Mouse (Mus musculus) ES-Bruce4 (cell line): ENCODE data around the gene Arnt2. TPM values are rescaled to one million over a fixed set of nuclear protein-coding genes. Genes with fewer than 3 reads are reported as not detected.

Source experiments
- H3K27ac ChIP-seq: 2 replicates; pipeline ENCODE4 v1.5.1; 2012; ENCODE audit warnings: low read length, inconsistent platforms; ENCODE audit not compliant: insufficient read depth
- H3K27me3 ChIP-seq: 2 replicates; pipeline ENCODE4 v1.6.1; 2012; ENCODE audit warnings: mild to moderate bottlenecking, low read length, inconsistent platforms; ENCODE audit not compliant: control insufficient read depth, poor library complexity, insufficient read depth, severe bottlenecking
- H3K36me3 ChIP-seq: 2 replicates; pipeline ENCODE4 v1.6.1; 2012; ENCODE audit warnings: inconsistent platforms, mild to moderate bottlenecking, low read length, moderate library complexity; ENCODE audit not compliant: control insufficient read depth, poor library complexity, insufficient read depth, severe bottlenecking
- H3K4me1 ChIP-seq: one replicate; pipeline ENCODE4 v1.8.1; 2011; ENCODE audit warnings: low read length; ENCODE audit not compliant: control insufficient read depth, insufficient read depth
- H3K4me3 ChIP-seq: 2 replicates; pipeline ENCODE4 v1.5.1; 2011; ENCODE audit warnings: low read depth, mild to moderate bottlenecking, low read length
- H3K9ac ChIP-seq: 2 replicates; pipeline ENCODE4 v1.6.1; 2012; ENCODE audit warnings: low read depth, mild to moderate bottlenecking, inconsistent platforms; ENCODE audit not compliant: poor library complexity, severe bottlenecking
- H3K9me3 ChIP-seq: replicated peaks from 2 replicates; pipeline ENCODE4 v1.6.1; 2012; ENCODE audit warnings: mild to moderate bottlenecking, low read length, inconsistent platforms; ENCODE audit not compliant: control insufficient read depth, poor library complexity, insufficient read depth, severe bottlenecking
- CTCF ChIP-seq: IDR thresholded peaks from one replicate; pipeline ENCODE4 v1.8.1; 2011; ENCODE audit warnings: low read depth, low read length
- EP300 ChIP-seq: IDR thresholded peaks from 2 replicates; pipeline ENCODE4 v1.6.1; 2011; ENCODE audit warnings: low read depth, low read length; ENCODE audit not compliant: insufficient read depth
- POLR2A ChIP-seq: IDR thresholded peaks from one replicate; pipeline ENCODE4 v1.8.1; 2011; ENCODE audit warnings: low read length; ENCODE audit not compliant: insufficient read depth
- polyA plus RNA-seq: library from polyadenylated mRNA; stranded (reverse); fragments of >200 nt; gene quantifications from 2 replicates; pipeline ENCODE4 v1.2.4, GENCODE M21; 2011; ENCODE audit warnings: low read depth; ENCODE audit not compliant: missing spikeins, insufficient read depth, insufficient read length

Arnt2 gene
- polyA plus RNA-seq, 1 experiment, result 3.3 TPM

- Histone ChIP-seq H3K9me3 (no peaks in the 10 kb centered on the region), H3K4me1 (no peaks in the 10 kb centered on the region), H3K9ac (no peak overlapping the region), H3K27me3 (no peaks in the 10 kb centered on the region; the same call in 1 of the 2 replicates), H3K4me3 (no peak overlapping the region), H3K27ac (no peak overlapping the region), H3K36me3 (no peaks in the 10 kb centered on the region)
- TF ChIP-seq CTCF, result no peak
- no peak for TF ChIP-seq POLR2A
- TF ChIP-seq EP300, result no peak
These were observed 11.8 kb upstream of the Arnt2 start for GRCm38 (mm10) chr7:84421753-84422152.

- H3K4me1 ChIP-seq, result no peaks in the 10 kb centered on the region
- TF ChIP-seq EP300 (no peak), POLR2A (no peak), CTCF (no peak)
- no peak overlapping the region for H3K4me3 ChIP-seq
- no peaks in the 10 kb centered on the region for H3K36me3 ChIP-seq
- no peak overlapping the region for H3K9ac ChIP-seq
- H3K27ac ChIP-seq, result no peak overlapping the region
- H3K9me3 ChIP-seq, result no peaks in the 10 kb centered on the region
- no peaks in the 10 kb centered on the region; the same call in 1 of the 2 replicates for H3K27me3 ChIP-seq
These were observed 11.3 kb upstream of the Arnt2 start for GRCm38 (mm10) chr7:84421291-84421665.

DNA sequence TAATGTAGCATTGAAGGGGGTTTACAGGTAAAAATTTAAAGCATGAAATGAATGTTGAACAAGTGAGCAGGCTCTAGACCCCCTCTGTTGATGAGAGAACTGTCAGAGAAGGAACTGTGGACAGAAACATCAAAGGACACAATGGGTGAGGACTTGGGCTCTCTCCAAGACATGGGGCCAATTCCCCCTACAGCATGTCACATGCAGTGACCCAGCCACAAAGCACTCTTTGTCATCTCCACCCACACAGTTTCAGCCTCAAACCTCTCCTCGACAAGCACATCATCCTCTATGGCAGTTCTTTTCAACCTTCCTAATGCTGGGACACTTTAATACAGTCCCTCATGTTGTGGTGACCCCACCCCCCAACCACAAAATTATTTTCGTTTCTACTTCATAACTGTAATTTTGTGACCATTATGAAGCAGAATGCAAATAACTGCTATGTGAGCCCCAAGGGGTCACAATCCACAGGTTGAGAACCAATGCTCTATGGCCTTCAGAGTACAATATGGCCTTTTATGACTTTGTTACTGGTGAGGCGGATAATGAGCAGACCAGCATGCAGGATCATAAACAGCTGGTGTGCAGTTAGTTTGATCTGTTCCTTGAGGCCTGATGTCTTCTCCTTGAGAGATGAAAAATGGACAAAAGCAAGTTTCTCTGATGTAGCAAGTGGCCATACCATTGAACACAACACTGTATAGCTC, 10.8 kb upstream of the Arnt2 start:
- H3K9me3 ChIP-seq, result no peaks in the 10 kb centered on the region
- no peak overlapping the region for H3K27ac ChIP-seq
- no peak for TF ChIP-seq POLR2A
- no peaks in the 10 kb centered on the region for H3K4me1 ChIP-seq
- no peaks in the 10 kb centered on the region; the same call in 1 of the 2 replicates for H3K27me3 ChIP-seq
- no peak overlapping the region for H3K9ac ChIP-seq
- H3K36me3 ChIP-seq, result no peaks in the 10 kb centered on the region
- no peak overlapping the region for H3K4me3 ChIP-seq

DNA sequence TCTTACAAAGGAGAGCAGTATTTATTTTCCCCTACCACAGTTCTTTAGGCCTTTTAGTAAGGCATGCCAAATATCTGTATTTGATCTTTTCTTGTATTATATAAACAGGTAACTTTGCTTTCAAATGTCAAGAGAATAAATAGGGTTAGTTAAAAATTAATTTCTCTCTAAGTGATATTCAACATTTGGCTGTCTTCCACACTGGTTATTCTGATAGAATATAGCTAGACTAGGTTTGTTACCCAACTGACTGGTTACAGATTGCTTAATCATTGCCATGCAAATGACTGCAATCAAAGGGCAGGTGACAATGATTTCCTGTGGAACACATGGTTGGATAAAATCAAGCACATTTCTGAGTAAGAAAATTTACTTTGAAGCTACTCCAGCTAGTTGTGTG, 7.5 kb upstream of the Arnt2 start:
- no peak overlapping the region for H3K9ac ChIP-seq
- H3K36me3 ChIP-seq, result no peaks in the 10 kb centered on the region
- H3K27ac ChIP-seq, result no peak overlapping the region
- no peak overlapping the region for H3K4me3 ChIP-seq
- TF ChIP-seq EP300 (no peak), CTCF (no peak), POLR2A (no peak)
- H3K27me3 ChIP-seq, result no peaks in the 10 kb centered on the region; the same call in 1 of the 2 replicates
- H3K9me3 ChIP-seq, result no peaks in the 10 kb centered on the region
- no peaks in the 10 kb centered on the region for H3K4me1 ChIP-seq

- H3K9me3 ChIP-seq, result no peaks in the 10 kb centered on the region
- no peaks in the 10 kb centered on the region for H3K36me3 ChIP-seq
- no peak overlapping the region for H3K27ac ChIP-seq
- TF ChIP-seq POLR2A (no peak), EP300 (no peak), CTCF (no peak)
- no peak overlapping the region for H3K9ac ChIP-seq
- H3K4me1 ChIP-seq, result no peaks in the 10 kb centered on the region
- H3K4me3 ChIP-seq, result no peak overlapping the region
- peaks cover 14% of the 10 kb centered on the region for H3K27me3 ChIP-seq
These were observed 2.6 kb upstream of the Arnt2 start for GRCm38 (mm10) chr7:84412570-84412969.

DNA sequence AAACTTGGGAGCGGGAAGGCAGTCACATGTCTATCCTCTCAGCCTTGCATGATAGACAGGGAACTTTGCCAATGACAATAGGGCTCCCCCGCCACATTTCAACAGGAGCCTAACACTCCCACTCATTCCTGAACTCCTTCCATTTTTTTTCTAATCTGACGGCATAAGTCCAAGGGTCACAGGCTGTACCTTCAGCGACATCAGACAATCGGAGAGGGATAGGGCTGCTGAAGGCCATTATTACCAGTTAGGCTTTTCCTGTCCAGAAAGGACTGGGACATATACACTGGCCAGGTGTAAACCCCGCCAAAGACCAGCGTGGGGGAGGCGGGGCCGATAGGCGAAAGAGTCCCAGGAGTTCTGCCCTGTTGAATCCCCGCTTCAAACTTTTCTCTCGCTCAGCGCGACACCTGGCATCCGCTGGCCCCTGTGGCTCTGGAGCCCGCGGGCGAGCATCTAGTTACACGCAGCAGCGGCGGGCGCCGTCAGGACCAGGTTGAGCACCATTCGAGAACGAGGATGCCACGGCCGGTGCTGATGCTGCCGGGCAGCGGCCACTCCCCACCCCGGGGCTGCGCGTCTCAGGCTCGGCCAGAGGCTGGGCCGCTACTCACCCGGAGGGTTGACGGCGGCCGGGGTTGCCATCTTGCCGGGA, 608 bp downstream of the Arnt2 start:
- no peak for TF ChIP-seq CTCF
- no peak for TF ChIP-seq EP300
- no peak for TF ChIP-seq POLR2A
- H3K27ac ChIP-seq, result no peak overlapping the region
- peak overlapping the region; percentile 82 for H3K4me3 ChIP-seq
- H3K9me3 ChIP-seq, result no peaks in the 10 kb centered on the region
- no peaks in the 10 kb centered on the region for H3K36me3 ChIP-seq
- peak overlapping the region; percentile 85 for H3K9ac ChIP-seq
- peaks cover 14% of the 10 kb centered on the region for H3K27me3 ChIP-seq
- H3K4me1 ChIP-seq, result no peaks in the 10 kb centered on the region
